Mouse (Mus musculus): Measurements from ENCODE around the gene Olfr53. TPM values are rescaled to one million over a fixed set of nuclear protein-coding genes. Genes with fewer than 3 reads are reported as not detected.
"Not testable (repeated sequence)": the region's sequence is repeated elsewhere in the genome, so short reads cannot be mapped to it uniquely, and the experiment has no call there.

Olfr53 gene
- not detected in 2 replicates for polyA plus RNA-seq (2016; fragmentation: Nextera tagmentation; extraction: Ambion mirVana)

DNA sequence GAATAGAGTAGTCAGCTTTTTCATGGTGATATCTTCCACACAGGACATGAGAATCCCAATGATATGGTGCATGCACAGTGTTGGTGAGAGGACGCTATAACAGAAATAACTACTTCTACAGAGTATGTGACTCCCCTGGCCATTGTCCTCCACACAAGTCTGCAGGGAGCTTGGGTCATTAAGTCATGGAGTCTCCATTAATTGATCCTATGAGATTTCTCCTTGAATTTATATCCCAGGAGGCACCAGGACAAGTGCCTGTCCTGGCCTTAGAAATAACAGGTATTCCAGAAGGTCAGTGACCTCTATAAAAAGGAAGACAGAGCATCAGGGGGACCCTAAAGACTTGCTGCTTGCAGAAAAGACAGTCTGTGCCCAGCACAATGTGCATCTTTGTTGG lies at the start of gene Olfr53:
TSS of gene Olfr53 (plus strand) at position 301 of the 400 bp plus-strand sequence.
- no peak within 1 kb of the TSS for H3K9ac ChIP-seq
- no peak within 1 kb of the TSS for H3K27ac ChIP-seq
- no peaks in the 10 kb centered on the region for H3K4me1 ChIP-seq
- no peaks in the 10 kb centered on the region for H3K36me3 ChIP-seq
- no peak for ATAC-seq (ENCODE audit: low FRiP score, low read depth)
- WGBS: 92% methylated on average over 1 of the region's 1 CpGs
- no peak within 1 kb of the TSS for H3K4me2 ChIP-seq (replicated peaks)
- H3K27me3 ChIP-seq (replicated peaks): no peaks in the 10 kb centered on the region
- no peak within 1 kb of the TSS for H3K4me3 ChIP-seq
- no peaks in the 10 kb centered on the region for H3K9me3 ChIP-seq

DNA sequence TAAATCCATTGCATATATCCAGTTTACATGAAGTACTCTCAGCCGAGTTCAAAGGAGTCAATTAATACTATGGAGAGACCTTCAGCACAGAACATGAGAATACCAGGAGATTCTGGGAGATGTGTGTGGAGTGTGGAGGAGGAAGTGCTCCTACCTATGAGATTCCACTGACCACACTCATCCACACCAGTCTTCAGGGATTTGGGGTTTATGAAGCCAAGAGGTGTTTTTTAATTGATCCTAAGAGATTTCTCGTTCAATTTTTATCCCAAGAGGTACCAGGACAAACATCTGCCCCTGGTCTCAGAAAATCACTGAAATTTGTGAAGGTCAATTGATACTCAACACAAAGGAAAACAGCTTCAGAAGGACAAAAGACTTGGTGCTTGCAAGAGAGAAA lies 45.3 kb upstream of the Olfr53 start, which contains the start of gene Olfr46:
TSS of gene Olfr46 (plus strand) at position 301 of the 400 bp plus-strand sequence.
- H3K4me1 ChIP-seq: not testable (repeated sequence)

DNA sequence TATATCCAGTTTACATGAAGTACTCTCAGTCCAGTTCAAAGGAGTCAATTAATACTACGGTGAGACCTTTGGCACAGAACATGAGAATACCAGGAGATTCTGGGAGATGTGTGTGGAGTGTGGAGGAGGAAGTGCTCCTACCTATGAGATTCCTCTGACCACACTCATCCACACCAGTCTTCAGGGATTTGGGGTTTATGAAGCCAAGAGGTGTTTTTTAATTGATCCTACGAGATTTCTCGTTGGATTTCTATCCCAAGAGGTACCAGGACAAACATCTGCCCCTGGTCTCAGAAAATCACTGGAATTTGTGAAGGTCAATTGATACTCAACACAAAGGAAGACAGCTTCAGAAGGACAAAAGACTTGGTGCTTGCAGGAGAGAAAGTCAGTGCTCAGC lies 17.6 kb upstream of the Olfr53 start, which contains the start of gene Olfr61:
TSS of gene Olfr61 (plus strand) at position 301 of the 400 bp plus-strand sequence.
- not testable (repeated sequence) for H3K9ac ChIP-seq; ATAC-seq (ENCODE audit: low FRiP score, low read depth); H3K4me1 ChIP-seq; H3K27me3 ChIP-seq (replicated peaks); H3K9me3 ChIP-seq; H3K27ac ChIP-seq; H3K4me3 ChIP-seq; H3K4me2 ChIP-seq (replicated peaks); H3K36me3 ChIP-seq
- WGBS: 81% methylated on average over 3 of the region's 3 CpGs

More for the DNA sequence above, 45.3 kb upstream of the Olfr53 start, which contains the start of gene Olfr46:
- H3K4me3 ChIP-seq; ATAC-seq (ENCODE audit: low FRiP score, low read depth); H3K4me2 ChIP-seq (replicated peaks); H3K36me3 ChIP-seq; H3K9me3 ChIP-seq; H3K9ac ChIP-seq; H3K27me3 ChIP-seq (replicated peaks); H3K27ac ChIP-seq: not testable (repeated sequence)
- WGBS: 82% methylated on average over 2 of the region's 2 CpGs

DNA sequence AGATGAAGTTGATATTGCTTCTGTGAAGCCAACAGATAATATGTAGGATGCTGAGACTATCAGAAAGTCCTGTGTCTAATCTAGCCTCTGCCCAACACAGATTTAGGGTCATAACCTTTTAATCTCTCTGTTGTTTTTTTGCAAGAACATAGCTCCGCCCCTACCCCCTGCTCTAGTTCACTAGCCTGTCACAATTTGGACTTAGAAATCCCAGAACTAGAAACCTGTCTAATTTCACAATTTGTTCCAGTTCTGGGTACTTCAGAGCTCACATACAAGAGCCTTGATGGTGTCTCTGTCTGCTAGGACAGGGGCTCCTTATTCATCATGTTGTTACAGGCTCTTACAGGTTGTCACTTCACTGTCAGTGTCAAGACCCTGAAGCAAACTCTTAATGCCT lies 15.7 kb upstream of the Olfr53 start:
- no peaks in the 10 kb centered on the region for H3K27me3 ChIP-seq (replicated peaks)

DNA sequence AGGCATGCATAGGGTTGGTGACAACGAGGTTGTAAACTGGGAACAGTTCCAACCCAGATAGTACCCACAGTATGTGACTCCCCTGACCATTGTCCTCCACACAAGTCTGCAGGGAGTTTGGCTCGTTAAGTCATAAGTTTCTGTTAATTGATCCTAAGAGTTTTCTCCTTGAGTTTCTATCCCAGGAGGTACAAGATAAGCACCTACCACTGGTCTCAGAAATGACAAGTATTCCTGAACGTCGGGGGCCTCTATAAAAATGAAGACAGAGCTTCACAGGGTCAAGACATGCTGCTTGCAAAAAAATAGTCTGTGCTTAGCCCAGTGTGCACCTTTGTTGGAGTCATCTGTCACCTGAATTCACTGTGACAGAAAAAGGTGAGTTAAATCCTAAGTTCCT lies 13.4 kb downstream of the Olfr53 start, which contains the start of gene Olfr539:
TSS of gene Olfr539 (plus strand) at position 301 of the 400 bp plus-strand sequence.
- Histone ChIP-seq H3K27ac (no peak within 1 kb of the TSS), H3K4me2 (replicated peaks) (no peak within 1 kb of the TSS), H3K27me3 (replicated peaks) (no peaks in the 10 kb centered on the region), H3K9me3 (no peaks in the 10 kb centered on the region), H3K4me3 (no peak within 1 kb of the TSS), H3K4me1 (no peaks in the 10 kb centered on the region), H3K36me3 (no peaks in the 10 kb centered on the region), H3K9ac (no peak within 1 kb of the TSS)
- WGBS: 69% methylated on average over 4 of the region's 4 CpGs
- no peak for ATAC-seq (ENCODE audit: low FRiP score, low read depth)

More for the DNA sequence above, 15.7 kb upstream of the Olfr53 start:
- no peaks in the 10 kb centered on the region for H3K36me3 ChIP-seq
- no peaks in the 10 kb centered on the region for H3K4me1 ChIP-seq
- H3K9ac ChIP-seq: no peak overlapping the region
- no peak overlapping the region for H3K4me2 ChIP-seq (replicated peaks)
- H3K9me3 ChIP-seq: no peaks in the 10 kb centered on the region
- ATAC-seq (ENCODE audit: low FRiP score, low read depth): no peak
- H3K4me3 ChIP-seq: no peak overlapping the region
- 88% methylated on average over 1 of the region's 1 CpGs for WGBS
- H3K27ac ChIP-seq: no peak overlapping the region

GRCm38 (mm10) chr7:140670693-140671092 lies 24.4 kb downstream of the Olfr53 start:
- not testable (repeated sequence) for H3K27ac ChIP-seq; H3K4me2 ChIP-seq (replicated peaks); H3K4me3 ChIP-seq; H3K9me3 ChIP-seq; ATAC-seq (ENCODE audit: low FRiP score, low read depth); H3K4me1 ChIP-seq; H3K36me3 ChIP-seq; H3K27me3 ChIP-seq (replicated peaks); H3K9ac ChIP-seq
- 91% methylated on average over 3 of the region's 3 CpGs for WGBS

DNA sequence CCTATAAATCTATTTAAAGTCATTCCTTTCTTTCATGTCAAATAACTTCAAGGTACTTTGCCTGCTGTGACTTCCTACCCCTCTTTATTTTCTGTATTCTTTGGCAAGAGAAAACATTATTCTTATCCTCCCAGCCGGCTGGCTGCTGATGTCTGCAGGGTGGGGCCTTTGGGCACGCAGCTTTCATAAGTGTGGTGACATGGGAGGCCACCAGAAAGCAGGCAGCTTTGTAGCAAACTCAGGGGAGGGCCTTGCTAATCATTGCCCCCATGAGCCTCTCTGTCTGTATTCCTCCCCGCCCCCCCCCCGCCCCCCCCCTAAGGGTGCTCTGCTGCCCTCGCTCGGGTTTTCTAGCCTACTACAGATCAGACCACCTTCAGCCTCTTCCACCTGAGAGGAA lies 29.6 kb downstream of the Olfr53 start:
- Histone ChIP-seq H3K4me1 (no peaks in the 10 kb centered on the region), H3K4me2 (replicated peaks) (peak overlapping the region; percentile 42)
- 4% methylated on average over 4 of the region's 6 CpGs for WGBS

DNA sequence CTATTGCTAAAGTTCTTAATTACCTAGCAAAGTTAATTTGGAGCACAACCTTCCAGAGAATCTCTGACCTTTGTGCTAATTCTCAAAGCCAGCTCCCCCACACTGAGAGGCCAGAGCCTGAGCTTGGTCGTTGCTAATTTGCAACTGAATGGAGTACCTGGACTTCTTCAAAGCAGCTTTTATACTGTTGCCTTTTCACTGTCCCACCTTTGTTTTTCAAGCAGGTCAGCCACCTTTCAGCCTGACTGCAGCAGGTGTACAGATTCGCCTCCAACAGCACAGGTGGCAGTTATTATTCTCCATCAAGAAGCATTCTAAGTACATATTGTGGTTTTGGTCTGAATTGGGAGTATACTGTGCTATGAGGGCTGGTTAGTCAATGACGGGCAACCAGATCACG lies 33.3 kb downstream of the Olfr53 start:
- not testable (repeated sequence) for H3K4me1 ChIP-seq; H3K9ac ChIP-seq; H3K4me3 ChIP-seq; ATAC-seq (ENCODE audit: low FRiP score, low read depth); H3K27ac ChIP-seq; H3K9me3 ChIP-seq; H3K36me3 ChIP-seq; H3K4me2 ChIP-seq (replicated peaks); H3K27me3 ChIP-seq (replicated peaks)
- WGBS: 65% methylated on average over 4 of the region's 4 CpGs

More for the DNA sequence above, 29.6 kb downstream of the Olfr53 start:
- H3K36me3 ChIP-seq: no peaks in the 10 kb centered on the region
- H3K27me3 ChIP-seq (replicated peaks): no peaks in the 10 kb centered on the region
- ATAC-seq (ENCODE audit: low FRiP score, low read depth): no peak
- no peak overlapping the region for H3K27ac ChIP-seq
- H3K9me3 ChIP-seq: peaks cover 11% of the 10 kb centered on the region; the same call in 1 of the 2 replicates
- H3K4me3 ChIP-seq: no peak overlapping the region
- H3K9ac ChIP-seq: no peak overlapping the region

DNA sequence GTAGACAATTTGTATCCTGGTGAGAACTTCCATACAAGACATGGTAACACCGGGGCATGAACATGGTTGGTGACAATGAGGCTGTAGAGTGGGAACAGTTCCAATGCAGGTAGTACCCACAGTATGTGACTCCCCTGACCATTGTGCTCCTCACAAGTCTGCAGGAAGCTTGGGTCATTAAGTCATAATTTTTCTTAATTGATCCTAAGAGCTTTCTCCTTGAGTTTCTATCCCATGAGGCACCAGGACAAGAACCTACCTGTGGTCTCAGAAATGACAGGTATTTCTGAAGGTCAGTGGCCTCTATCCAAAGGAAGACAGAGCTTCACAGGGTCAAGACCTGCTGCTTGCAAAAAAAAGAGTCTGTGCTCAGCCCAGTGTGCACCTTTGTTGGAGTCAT lies 35.4 kb downstream of the Olfr53 start, which contains the start of gene Olfr45:
TSS of gene Olfr45 (plus strand) at position 301 of the 400 bp plus-strand sequence.
- Histone ChIP-seq H3K4me3 (no peak within 1 kb of the TSS), H3K36me3 (no peaks in the 10 kb centered on the region), H3K27me3 (replicated peaks) (no peaks in the 10 kb centered on the region), H3K4me1 (no peaks in the 10 kb centered on the region), H3K4me2 (replicated peaks) (no peak within 1 kb of the TSS), H3K27ac (no peak within 1 kb of the TSS), H3K9ac (no peak within 1 kb of the TSS), H3K9me3 (peaks cover 5% of the 10 kb centered on the region; the same call in 1 of the 2 replicates)
- ATAC-seq (ENCODE audit: low FRiP score, low read depth): no peak
- WGBS: 93% methylated on average over 1 of the region's 1 CpGs

- H3K27ac ChIP-seq: no peak within 1 kb of the TSS
- H3K4me3 ChIP-seq: no peak within 1 kb of the TSS
- no peaks in the 10 kb centered on the region for H3K36me3 ChIP-seq
- H3K4me1 ChIP-seq: no peaks in the 10 kb centered on the region
- no peak within 1 kb of the TSS for H3K9ac ChIP-seq
- H3K27me3 ChIP-seq (replicated peaks): no peaks in the 10 kb centered on the region
- ATAC-seq (ENCODE audit: low FRiP score, low read depth): no peak
- no peaks in the 10 kb centered on the region for H3K9me3 ChIP-seq
- H3K4me2 ChIP-seq (replicated peaks): no peak within 1 kb of the TSS
Observed at GRCm38 (mm10) chr7:140696967-140697366, 50.7 kb downstream of the Olfr53 start, which contains the start of gene Olfr541. TSS of gene Olfr541 (plus strand) at chr7:140697267.

Other genes starting within 250 kb of the Olfr53 start
- not detected in 2 replicates for gene Olfr531, start 243.5 kb upstream of the Olfr53 start, polyA plus RNA-seq (2016; fragmentation: Nextera tagmentation; extraction: Ambion mirVana)
- gene Olfr532, start 224.8 kb upstream of the Olfr53 start, polyA plus RNA-seq (2016; fragmentation: Nextera tagmentation; extraction: Ambion mirVana): not detected in 2 replicates
- gene Olfr533, start 183.1 kb upstream of the Olfr53 start, polyA plus RNA-seq (2016; fragmentation: Nextera tagmentation; extraction: Ambion mirVana): not detected in 2 replicates
- not detected in 2 replicates for gene Olfr535, start 162.2 kb upstream of the Olfr53 start, polyA plus RNA-seq (2016; fragmentation: Nextera tagmentation; extraction: Ambion mirVana)
- not detected in 2 replicates for gene Olfr536, start 139.1 kb upstream of the Olfr53 start, polyA plus RNA-seq (2016; fragmentation: Nextera tagmentation; extraction: Ambion mirVana)
- not detected in 2 replicates for gene Olfr538, start 78.6 kb upstream of the Olfr53 start, polyA plus RNA-seq (2016; fragmentation: Nextera tagmentation; extraction: Ambion mirVana)
- 0.03 TPM in 1 of 2 replicates, not detected in the other for gene Olfr46, start 45.2 kb upstream of the Olfr53 start, polyA plus RNA-seq (2016; fragmentation: Nextera tagmentation; extraction: Ambion mirVana)
- not detected in 2 replicates for gene Olfr61, start 17.5 kb upstream of the Olfr53 start, polyA plus RNA-seq (2016; fragmentation: Nextera tagmentation; extraction: Ambion mirVana)
- gene Olfr539, start 13.5 kb downstream of the Olfr53 start, polyA plus RNA-seq (2016; fragmentation: Nextera tagmentation; extraction: Ambion mirVana): not detected in 2 replicates
- gene Olfr45, start 35.5 kb downstream of the Olfr53 start, polyA plus RNA-seq (2016; fragmentation: Nextera tagmentation; extraction: Ambion mirVana): not detected in 2 replicates
- gene Olfr541, start 50.8 kb downstream of the Olfr53 start, polyA plus RNA-seq (2016; fragmentation: Nextera tagmentation; extraction: Ambion mirVana): not detected in 2 replicates
- gene Cyp2e1, start 117.3 kb downstream of the Olfr53 start, polyA plus RNA-seq (2016; fragmentation: Nextera tagmentation; extraction: Ambion mirVana): not detected in 2 replicates
- gene Syce1, start 141.4 kb downstream of the Olfr53 start, polyA plus RNA-seq (2016; fragmentation: Nextera tagmentation; extraction: Ambion mirVana): 0.23 and 0.30 TPM in 2 replicates
- 13.2 and 15.3 TPM in 2 replicates for gene Zfp941, start 175.7 kb downstream of the Olfr53 start, polyA plus RNA-seq (2016; fragmentation: Nextera tagmentation; extraction: Ambion mirVana)
- gene Urah, start 188.6 kb downstream of the Olfr53 start, polyA plus RNA-seq (2016; fragmentation: Nextera tagmentation; extraction: Ambion mirVana): not detected in 2 replicates
- not detected in 2 replicates for gene Scgb1c1, start 199.1 kb downstream of the Olfr53 start, polyA plus RNA-seq (2016; fragmentation: Nextera tagmentation; extraction: Ambion mirVana)
- gene Odf3, start 201.4 kb downstream of the Olfr53 start, polyA plus RNA-seq (2016; fragmentation: Nextera tagmentation; extraction: Ambion mirVana): not detected in 2 replicates
- gene Gm45785, start 209.9 kb downstream of the Olfr53 start, polyA plus RNA-seq (2016; fragmentation: Nextera tagmentation; extraction: Ambion mirVana): not detected in 2 replicates
- 89.1 and 94.8 TPM in 2 replicates for gene Ric8a, start 210.5 kb downstream of the Olfr53 start, polyA plus RNA-seq (2016; fragmentation: Nextera tagmentation; extraction: Ambion mirVana)
- 30.3 and 34.2 TPM in 2 replicates for gene Bet1l, start 211.1 kb downstream of the Olfr53 start, polyA plus RNA-seq (2016; fragmentation: Nextera tagmentation; extraction: Ambion mirVana)
- gene Psmd13, start 235.5 kb downstream of the Olfr53 start, polyA plus RNA-seq (2016; fragmentation: Nextera tagmentation; extraction: Ambion mirVana): 293 and 317 TPM in 2 replicates
- 32.4 and 33.1 TPM in 2 replicates for gene Sirt3, start 235.9 kb downstream of the Olfr53 start, polyA plus RNA-seq (2016; fragmentation: Nextera tagmentation; extraction: Ambion mirVana)